10 mouse cellular contexts compared by ENCODE assay signal in the genomic region with DNA sequence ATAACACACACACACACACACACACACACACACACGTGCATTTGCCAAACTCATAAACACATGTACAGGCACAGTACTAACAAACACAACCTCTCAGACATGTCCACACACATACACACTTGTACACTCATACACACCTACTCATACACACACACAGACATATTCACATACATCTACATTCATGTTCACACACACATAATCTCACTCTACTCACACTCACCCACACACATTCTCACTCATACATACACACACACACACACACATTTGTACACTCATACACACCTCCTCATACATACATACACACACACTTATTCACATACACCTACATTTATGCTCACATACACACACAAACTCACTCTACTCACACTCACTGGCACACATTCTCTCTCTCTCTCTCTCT.
DNase-seq lines count a peak whose midpoint lies in the region; ATAC-seq and TF ChIP-seq lines count a peak whose summit lies in the region.
"Had no signal": no experiment of that assay in that cellular context is flagged by ENCODE, and none has a peak within 500 bp of the region (broad histone marks: within the 10 kb centered on the region; RNA-seq: fewer than 3 reads in every experiment).

No protein-coding gene starts in this region.

- H3K9me3 ChIP-seq in heart, embryonic 12.5 days (replicated peaks): no peaks in the 10 kb centered on the region
- no peaks in the 10 kb centered on the region for H3K9me3 ChIP-seq in forebrain, embryonic 10.5 days
- H3K9me3 ChIP-seq in hindbrain, postnatal 0 days (ENCODE audit: low read length): no peaks in the 10 kb centered on the region
- no peaks in the 10 kb centered on the region for H3K9me3 ChIP-seq in neural tube, embryonic 12.5 days

- H3K27ac ChIP-seq in heart, embryonic 12.5 days (ENCODE audit: poor library complexity, severe bottlenecking): no peak overlapping the region
- H3K27ac ChIP-seq in forebrain, embryonic 10.5 days: peak overlapping the region; percentile 90
- H3K27ac ChIP-seq in hindbrain, postnatal 0 days: no peak overlapping the region
- H3K27ac ChIP-seq in neural tube, embryonic 12.5 days: no peak overlapping the region

- no peak for ATAC-seq in heart, embryonic 12.5 days (ENCODE audit: insufficient number of reproducible peaks, low FRiP score)
- peak; percentile 25 for ATAC-seq in hindbrain, postnatal 0 days
- peak; percentile 52; the same call in 1 of the 2 replicates for ATAC-seq in neural tube, embryonic 12.5 days (ENCODE audit: low FRiP score, low read depth)
- ATAC-seq in megakaryocyte, adult 5-6 weeks (ENCODE audit: poor library complexity, severe bottlenecking): no peak
- ATAC-seq: liver, postnatal 0 days had no signal

- peak overlapping the region; percentile 54 for H3K4me2 ChIP-seq in heart, embryonic 12.5 days
- no peak overlapping the region for H3K4me2 ChIP-seq in hindbrain, postnatal 0 days (ENCODE audit: low read depth, low read length)
- peak overlapping the region; percentile 55 for H3K4me2 ChIP-seq in neural tube, embryonic 12.5 days (replicated peaks)

- H3K9ac ChIP-seq in heart, embryonic 12.5 days: no peak overlapping the region
- H3K9ac ChIP-seq in hindbrain, postnatal 0 days (replicated peaks; ENCODE audit: low read length): no peak overlapping the region
- no peak overlapping the region for H3K9ac ChIP-seq in neural tube, embryonic 12.5 days
- H3K9ac ChIP-seq: liver, postnatal 0 days had no signal

- WGBS in heart, embryonic 12.5 days: 75% methylated on average over 1 of the region's 1 CpGs
- WGBS in forebrain, embryonic 10.5 days: 85% methylated on average over 1 of the region's 1 CpGs
- 86% methylated on average over 1 of the region's 1 CpGs for WGBS in hindbrain, postnatal 0 days
- 84% methylated on average over 1 of the region's 1 CpGs for WGBS in neural tube, embryonic 12.5 days

- TF ChIP-seq CTCF in hindbrain, postnatal 0 days (IDR thresholded peaks at IDR 0.05; ENCODE audit: low read depth): no peak

- H3K36me3 ChIP-seq in heart, embryonic 12.5 days: no peaks in the 10 kb centered on the region
- H3K36me3 ChIP-seq in forebrain, embryonic 10.5 days (replicated peaks): no peaks in the 10 kb centered on the region
- no peaks in the 10 kb centered on the region for H3K36me3 ChIP-seq in hindbrain, postnatal 0 days (ENCODE audit: insufficient read depth, low read length)
- H3K36me3 ChIP-seq in neural tube, embryonic 12.5 days: no peaks in the 10 kb centered on the region

- H3K4me3 ChIP-seq in heart, embryonic 12.5 days: no peak overlapping the region
- peak overlapping the region; percentile 47; the same call in 1 of the 2 replicates for H3K4me3 ChIP-seq in forebrain, embryonic 10.5 days
- no peak overlapping the region for H3K4me3 ChIP-seq in hindbrain, postnatal 0 days (ENCODE audit: low read length)
- H3K4me3 ChIP-seq in neural tube, embryonic 12.5 days: no peak overlapping the region

- no peak for DNase-seq in heart, adult 11 months
- DNase-seq in forebrain, embryonic 10.5 days (ENCODE audit: extremely low spot score, low spot score): no peak
- DNase-seq in hindbrain, postnatal 0 days (ENCODE audit: low spot score): no peak
- no peak for DNase-seq in spleen, postnatal 36 days (ENCODE audit: low spot score in 2 of 2)
- no peak for DNase-seq in right cerebral cortex, postnatal 10 days (ENCODE audit: low spot score in 2 of 2)
- DNase-seq: cerebellum, adult 18-20 months; liver, postnatal 0 days had no signal

- H3K4me1 ChIP-seq in heart, embryonic 12.5 days (replicated peaks): peaks cover 10% of the 10 kb centered on the region
- peaks cover 29% of the 10 kb centered on the region for H3K4me1 ChIP-seq in forebrain, embryonic 10.5 days
- peaks cover 6% of the 10 kb centered on the region; the same call in 1 of the 2 replicates for H3K4me1 ChIP-seq in hindbrain, postnatal 0 days (ENCODE audit: insufficient read depth, low read length)
- peaks cover 17% of the 10 kb centered on the region for H3K4me1 ChIP-seq in neural tube, embryonic 12.5 days

- H3K27me3 ChIP-seq in heart, embryonic 12.5 days (replicated peaks): no peaks in the 10 kb centered on the region
- H3K27me3 ChIP-seq in forebrain, embryonic 10.5 days (ENCODE audit: poor library complexity, severe bottlenecking): no peaks in the 10 kb centered on the region
- H3K27me3 ChIP-seq in hindbrain, postnatal 0 days (ENCODE audit: insufficient read depth, low read length): no peaks in the 10 kb centered on the region
- no peaks in the 10 kb centered on the region for H3K27me3 ChIP-seq in neural tube, embryonic 12.5 days (replicated peaks)

Comparison
In these comparisons a context has a peak if more than half of its experiments do, and no peak if none do; other contexts are left out.
1. ATAC-seq: peak in hindbrain, postnatal 0 days (single experiment) and neural tube, embryonic 12.5 days (single experiment); none in heart, embryonic 12.5 days (single experiment) and megakaryocyte, adult 5-6 weeks (single experiment).